Mouse (Mus musculus) spleen, adult 2 months (tissue): ENCODE results near the gene Kndc1.

ENCODE experiments used
- CTCF ChIP-seq: fragments of 200-500 bp; IDR thresholded peaks from 2 replicates; pipeline ENCODE4 v1.5.1; 2011; ENCODE audit warnings: mild to moderate bottlenecking, inconsistent platforms; ENCODE audit not compliant: insufficient read depth, insufficient read length, insufficient replicate concordance; ENCODE audit errors: extremely low read depth
- POLR2A ChIP-seq: fragments of 200-500 bp; IDR thresholded peaks from 2 replicates; pipeline ENCODE4 v1.6.1; 2011; ENCODE audit warnings: low read depth, low read length, inconsistent platforms

DNA sequence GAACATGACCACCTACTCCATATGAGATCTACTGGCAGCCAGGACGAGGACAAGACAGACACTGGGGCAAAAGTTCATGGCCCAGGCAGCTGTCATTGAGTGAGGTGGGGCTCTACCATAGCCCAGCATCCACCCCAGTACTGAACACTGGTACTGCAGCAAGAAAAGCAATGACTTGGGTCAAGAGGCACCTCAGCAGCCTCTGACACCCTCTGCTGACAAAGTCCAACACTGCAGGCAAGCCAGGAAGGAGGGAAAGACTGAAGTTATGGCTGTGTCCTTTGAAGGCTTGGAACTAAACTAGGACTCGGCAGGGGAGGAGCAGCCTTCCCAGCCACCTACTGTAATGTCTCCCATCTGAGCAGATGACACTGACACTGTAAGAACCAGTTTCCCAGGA lies 30.2 kb upstream of the Kndc1 start:
- TF ChIP-seq POLR2A (no peak), CTCF (no peak)
